Mouse (Mus musculus) R1 (cell line): Measurements from ENCODE around the gene Faap100.

ENCODE experiments used
- DNase-seq: peaks from one replicate; pipeline ENCODE4 v3.0.0-alpha.2; 2018; ENCODE audit warnings: low read depth, low spot score

Faap100 gene

DNA sequence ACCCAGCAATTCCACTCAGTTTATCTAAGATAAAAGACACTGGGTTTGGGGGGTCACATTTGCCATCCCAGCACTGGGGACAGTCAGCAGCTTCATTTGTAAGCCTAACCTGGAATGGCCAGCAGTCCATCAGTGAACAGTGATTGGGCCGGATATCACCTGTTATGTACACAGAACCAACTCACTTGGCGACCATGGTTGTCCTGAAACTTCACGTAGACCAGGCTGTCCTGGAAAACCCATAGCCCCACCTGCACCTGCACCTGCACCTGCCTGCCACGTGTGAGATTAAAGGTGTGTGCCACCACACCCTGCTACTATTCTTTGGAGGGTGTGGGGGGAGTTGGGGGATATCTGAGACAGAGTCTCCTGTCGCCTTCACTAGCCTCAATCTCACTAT lies 59.3 kb downstream of the Faap100 start:
- no peak for DNase-seq
